Mouse (Mus musculus): ENCODE measurements at regions not wholly inside any gene's neighbourhood (a gene's known extent, or its start where the extent isn't known, plus 50 kb on each side); places are given as distances from the start of the nearest gene placed in this dataset.
A peak's percentile ranks its signal among the peaks of the same experiment; 100 is the strongest.

- peak; percentile 22 to 30 for DNase-seq (ENCODE audit: low spot score in 2 of 2)
Observed at GRCm38 (mm10) chr14:72783248-72783647, 73.4 kb upstream of the Fndc3a start.

- DNase-seq (ENCODE audit: low spot score in 2 of 2) = no peak
Observed at GRCm38 (mm10) chr14:72779446-72779845, 69.6 kb upstream of the Fndc3a start.

GRCm38 (mm10) chr14:72778756-72779155 lies 69.0 kb upstream of the Fndc3a start:
- DNase-seq (ENCODE audit: low spot score in 2 of 2) = no peak

GRCm38 (mm10) chr14:72777927-72778560 lies 68.2 kb upstream of the Fndc3a start:
- DNase-seq (ENCODE audit: low spot score in 2 of 2) = no peak

- no peak for DNase-seq (ENCODE audit: low spot score in 2 of 2)
Observed at GRCm38 (mm10) chr14:72770237-72770636, 60.4 kb upstream of the Fndc3a start.

- DNase-seq (ENCODE audit: low spot score in 2 of 2) = no peak
Observed at GRCm38 (mm10) chr14:72760123-72760522, 50.3 kb upstream of the Fndc3a start.
